Mouse (Mus musculus): ENCODE measurements around the gene Ptgis. TPM values are rescaled to one million over a fixed set of nuclear protein-coding genes. Genes with fewer than 3 reads are reported as not detected.

Ptgis gene
- polyA plus RNA-seq (2014; fragmentation: Illumina TruSeq; extraction: RNeasy Lipid Tissue Mini Kit (QIAGEN cat#74804); ENCODE audit: low read depth, low replicate concordance) = 0.62 TPM

GRCm38 (mm10) chr2:167240008-167240964, at the start of gene Ptgis:
Gene Ptgis, minus strand, starts transcription at chr2:167240604.

GRCm38 (mm10) chr2:167190076-167190399, 50.4 kb downstream of the Ptgis start, which contains the start of gene Kcnb1:
Gene Kcnb1, minus strand, starts transcription at chr2:167190155.

Other genes with a start within 250 kb of the Ptgis start
- gene Stau1, start 244.3 kb downstream of the Ptgis start, polyA plus RNA-seq (2014; fragmentation: Illumina TruSeq; extraction: RNeasy Lipid Tissue Mini Kit (QIAGEN cat#74804); ENCODE audit: low read depth, low replicate concordance) = 26.5 TPM
- gene Ddx27, start 225.4 kb downstream of the Ptgis start, polyA plus RNA-seq (2014; fragmentation: Illumina TruSeq; extraction: RNeasy Lipid Tissue Mini Kit (QIAGEN cat#74804); ENCODE audit: low read depth, low replicate concordance) = 12.7 TPM
- gene Znfx1, start 177.6 kb downstream of the Ptgis start, polyA plus RNA-seq (2014; fragmentation: Illumina TruSeq; extraction: RNeasy Lipid Tissue Mini Kit (QIAGEN cat#74804); ENCODE audit: low read depth, low replicate concordance) = 8.7 TPM
- 0.73 TPM for gene Kcnb1, start 50.4 kb downstream of the Ptgis start, polyA plus RNA-seq (2014; fragmentation: Illumina TruSeq; extraction: RNeasy Lipid Tissue Mini Kit (QIAGEN cat#74804); ENCODE audit: low read depth, low replicate concordance)
- 1.4 TPM for gene B4galt5, start 108.6 kb upstream of the Ptgis start, polyA plus RNA-seq (2014; fragmentation: Illumina TruSeq; extraction: RNeasy Lipid Tissue Mini Kit (QIAGEN cat#74804); ENCODE audit: low read depth, low replicate concordance)
- gene Slc9a8, start 181.1 kb upstream of the Ptgis start, polyA plus RNA-seq (2014; fragmentation: Illumina TruSeq; extraction: RNeasy Lipid Tissue Mini Kit (QIAGEN cat#74804); ENCODE audit: low read depth, low replicate concordance) = 21.3 TPM